30 mouse cellular contexts compared by ENCODE assay signal in the genomic region with DNA sequence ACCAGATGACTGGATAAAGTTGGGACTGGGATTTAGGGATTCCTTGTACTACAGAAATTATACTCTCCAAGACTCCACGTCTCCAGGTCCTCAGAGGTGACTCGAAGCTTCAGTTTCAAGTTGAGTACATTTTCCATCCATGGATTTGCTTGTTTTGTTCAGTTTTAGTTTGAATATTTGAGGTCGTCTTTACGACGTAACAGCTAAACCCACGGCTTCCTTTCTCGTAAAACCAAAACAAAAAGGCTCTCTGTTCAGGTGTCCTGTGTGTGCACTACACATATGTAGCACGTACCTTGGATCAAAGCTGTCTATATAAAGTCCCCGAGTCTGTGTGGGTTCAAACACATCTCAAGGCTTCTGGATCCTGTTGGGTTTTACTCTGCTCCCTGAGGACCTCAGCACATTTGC. TPM values are rescaled to one million over a fixed set of nuclear protein-coding genes. Genes with fewer than 3 reads are reported as not detected.
A peak's percentile ranks its signal among the peaks of the same experiment; 100 is the strongest.
DNase-seq lines count a peak whose midpoint lies in the region; ATAC-seq and TF ChIP-seq lines count a peak whose summit lies in the region.
"Had no signal": no experiment of that assay in that cellular context is flagged by ENCODE, and none has a peak within 500 bp of the region (broad histone marks: within the 10 kb centered on the region; RNA-seq: fewer than 3 reads in every experiment).

No protein-coding gene starts in this region.

- peaks cover 6 to 8% of the 10 kb centered on the region in 2 experiments for H3K36me3 ChIP-seq in CH12.LX (replicated peaks in 1 of 2; ENCODE audit: control insufficient read depth in 1 of 2, insufficient read depth in 1 of 2, low read length in 1 of 2)
- H3K36me3 ChIP-seq in midbrain, embryonic 15.5 days (replicated peaks): no peaks in the 10 kb centered on the region
- H3K36me3 ChIP-seq: heart, embryonic 13.5 days; limb, embryonic 12.5 days; liver, embryonic 13.5 days; neural tube, embryonic 15.5 days had no signal

- TF ChIP-seq CTCF in CH12.LX (conservative IDR thresholded peaks at IDR 0.05 in 1 of 2, IDR thresholded peaks at IDR 0.05 in 1 of 2; ENCODE audit: low read depth in 2 of 2, low read length in 2 of 2): no peak

- H3K27me3 ChIP-seq in CH12.LX (replicated peaks): no peaks in the 10 kb centered on the region
- H3K27me3 ChIP-seq in midbrain, embryonic 15.5 days (replicated peaks): no peaks in the 10 kb centered on the region
- H3K27me3 ChIP-seq: heart, embryonic 13.5 days; limb, embryonic 12.5 days; liver, embryonic 13.5 days; neural tube, embryonic 15.5 days had no signal

- peak overlapping the region; percentile 80 for H3K4me2 ChIP-seq in CH12.LX (ENCODE audit: insufficient read depth, low read depth, poor library complexity, severe bottlenecking)
- H3K4me2 ChIP-seq in midbrain, embryonic 15.5 days: no peak overlapping the region
- H3K4me2 ChIP-seq: heart, embryonic 13.5 days; limb, embryonic 12.5 days; liver, embryonic 13.5 days; neural tube, embryonic 15.5 days had no signal

- ATAC-seq in erythroid progenitor cell, adult 5-6 weeks (replicated peaks; ENCODE audit: low FRiP score, poor library complexity, severe bottlenecking): no peak
- no peak for ATAC-seq in midbrain, embryonic 15.5 days (replicated peaks)
- ATAC-seq: midbrain, embryonic 16.5 days had no signal

- peaks cover 34 to 83% of the 10 kb centered on the region in 2 experiments for H3K4me1 ChIP-seq in CH12.LX (ENCODE audit: control insufficient read depth in 1 of 2, insufficient read depth in 2 of 2)
- H3K4me1 ChIP-seq in midbrain, embryonic 15.5 days: no peaks in the 10 kb centered on the region
- H3K4me1 ChIP-seq: heart, embryonic 13.5 days; liver, embryonic 13.5 days had no signal

- in situ Hi-C loops in CH12.LX (cut with MboI; ENCODE audit: low pct_ligation_motif_present, low pct_unique_long_range_greater_than_20kb, low sequenced_read_pairs): no loop called here

- peak overlapping the region; percentile 100 for H3K9ac ChIP-seq in CH12.LX (ENCODE audit: insufficient read depth, low read depth)
- H3K9ac ChIP-seq in midbrain, embryonic 15.5 days: no peak overlapping the region
- H3K9ac ChIP-seq: heart, embryonic 13.5 days; limb, embryonic 12.5 days; liver, embryonic 13.5 days; neural tube, embryonic 15.5 days had no signal

- dilution Hi-C loops in CH12.LX (cut with MboI; ENCODE audit: extremely low pct_ligation_motif_present, extremely low pct_unique_long_range_greater_than_20kb, low sequenced_read_pairs): no loop called here

- TF ChIP-seq RAD21 in CH12.LX (IDR thresholded peaks at IDR 0.05; ENCODE audit: low read depth, low read length): no peak

- H3K9me3 ChIP-seq in CH12.LX (replicated peaks; ENCODE audit: low read length): no peaks in the 10 kb centered on the region
- H3K9me3 ChIP-seq in midbrain, embryonic 15.5 days: no peaks in the 10 kb centered on the region
- H3K9me3 ChIP-seq: heart, embryonic 13.5 days; limb, embryonic 12.5 days; liver, embryonic 13.5 days; neural tube, embryonic 15.5 days had no signal

- DNase-seq in CD4-positive helper T cell, adult 2 months (ENCODE audit: low read depth, low spot score): peak; percentile 91
- peak; percentile 55 for DNase-seq in CH12.LX (ENCODE audit: extremely low read depth)
- peak; percentile 84 for DNase-seq in naive thymus-derived CD4-positive, alpha-beta T cell, adult 2 months (ENCODE audit: low read depth)
- peak; percentile 44 for DNase-seq in thymus, postnatal 14 days
- DNase-seq in adrenal gland, postnatal 4 days (ENCODE audit: low spot score in 2 of 2): no peak
- DNase-seq: adrenal gland, postnatal 25 days; cerebellum, postnatal 10 days; gastrocnemius, postnatal 36 days; heart, adult 2 months; heart, postnatal 14 days; kidney, adult 2 months; kidney, postnatal 10 days; liver, embryonic 13.5 days; lung, adult 2 months; lung, postnatal 36 days; right cerebral cortex, adult 18-20 months; right cerebral cortex, postnatal 4 days had no signal

- peak; percentile 60 for TF ChIP-seq POLR2A in CH12.LX (IDR thresholded peaks at IDR 0.05; ENCODE audit: low read depth, low read length)

- H3K4me3 ChIP-seq in CH12.LX (replicated peaks in 1 of 3; ENCODE audit: low read depth in 2 of 3, low read length in 2 of 3, poor library complexity in 1 of 3): peak overlapping the region; percentile 42 to 85 (median 64)
- H3K4me3 ChIP-seq in midbrain, embryonic 15.5 days: no peak overlapping the region
- H3K4me3 ChIP-seq: heart, adult 2 months; heart, embryonic 13.5 days; layer of hippocampus, adult 2 months; limb, embryonic 12.5 days; liver, embryonic 13.5 days; myocyte; neural tube, embryonic 15.5 days had no signal

- TF ChIP-seq EP300 in CH12.LX (IDR thresholded peaks at IDR 0.05; ENCODE audit: low read length): peak; percentile 93

- WGBS in midbrain, embryonic 15.5 days: 94% methylated on average over 9 of the region's 9 CpGs

- peaks cover 33% of the 10 kb centered on the region for H3K79me2 ChIP-seq in CH12.LX (replicated peaks; ENCODE audit: control insufficient read depth, extremely low read depth, insufficient read depth, poor library complexity, severe bottlenecking)

- peak overlapping the region; percentile 80 for H3K27ac ChIP-seq in CH12.LX (ENCODE audit: insufficient read depth, low read depth)
- no peak overlapping the region for H3K27ac ChIP-seq in midbrain, embryonic 15.5 days
- H3K27ac ChIP-seq: heart, adult 2 months; heart, embryonic 13.5 days; layer of hippocampus, adult 2 months; limb, embryonic 12.5 days; liver, embryonic 13.5 days; neural tube, embryonic 15.5 days; stomach, postnatal 0 days had no signal

TF ChIP-seq in CH12.LX, 34 proteins besides CTCF, POLR2A, EP300 and RAD21:
- TF ChIP-seq MYC (IDR thresholded peaks at IDR 0.05; ENCODE audit: low read depth, low read length) (no peak), ETS1 (conservative IDR thresholded peaks at IDR 0.05; ENCODE audit: low read depth, low read length) (peak; percentile 85), MEF2A (IDR thresholded peaks at IDR 0.05; ENCODE audit: borderline replicate concordance, low read depth, low read length) (0 out of 2 replicates have a peak, but pooled peaks have one; percentile 16), ZKSCAN1 (IDR thresholded peaks at IDR 0.05; ENCODE audit: borderline replicate concordance, low read depth, low read length) (no peak), RCOR1 (conservative IDR thresholded peaks at IDR 0.05; ENCODE audit: low read depth, low read length) (peak; percentile 50; the same call in 1 of the 2 replicates), TBP (conservative IDR thresholded peaks at IDR 0.05; ENCODE audit: low read depth, low read length) (peak; percentile 79), USF1 (IDR thresholded peaks at IDR 0.05; ENCODE audit: low read depth, low read length) (no peak), TCF12 (IDR thresholded peaks at IDR 0.05; ENCODE audit: low read depth, low read length) (peak; percentile 41), MAX (IDR thresholded peaks at IDR 0.05; ENCODE audit: low read length) (no peak), JUND (conservative IDR thresholded peaks at IDR 0.05; ENCODE audit: low read depth, low read length) (peak; percentile 75), E2F4 (IDR thresholded peaks at IDR 0.05; ENCODE audit: insufficient replicate concordance, low read depth, low read length) (no peak), IRF4 (IDR thresholded peaks at IDR 0.05; ENCODE audit: low read depth, low read length) (peak; percentile 88), BHLHE40 (IDR thresholded peaks at IDR 0.05; ENCODE audit: low read depth, low read length) (peak; percentile 48), JUN (IDR thresholded peaks at IDR 0.05; ENCODE audit: insufficient read depth, low read depth, low read length) (peak; percentile 48; the same call in 1 of the 2 replicates), MXI1 (IDR thresholded peaks at IDR 0.05; ENCODE audit: low read depth, low read length) (no peak; the same call in 1 of the 2 replicates)

RNA-seq across cellular contexts. Expression of a gene that starts 22.0 kb away (rescaled TPM):
- total RNA-seq in CH12.LX (2012; rRNA removed): 27.4 and 54.7 TPM in 2 replicates
- 49.8 and 53.7 TPM in 2 replicates for total RNA-seq in CH12.LX (2014; rRNA removed)
- 11.6 and 13.1 TPM in 2 replicates for polyA plus RNA-seq in CH12.LX (2012; ENCODE audit: insufficient read length, low read depth)
- total RNA-seq in erythroid progenitor cell, adult 5-6 weeks (2015; ENCODE audit: low replicate concordance): 5.0 TPM in 1 of 2 replicates, not detected in the other
- total RNA-seq in erythroid progenitor cell, adult 5-6 weeks (2017; ENCODE audit: low replicate concordance): 0.76 and 1.3 TPM in 2 replicates
- not detected for total RNA-seq in adrenal gland, postnatal 4 days (2021)
- not detected in 2 replicates for polyA plus RNA-seq in midbrain, embryonic 15.5 days (2015; fragmentation: Nextera tagmentation; extraction: Ambion mirVana)
- total RNA-seq: layer of hippocampus, adult 2 months; layer of hippocampus, postnatal 25 days had no signal
- polyA plus RNA-seq: embryonic facial prominence, embryonic 11.5 days; forebrain, embryonic 11.5 days; hindbrain, embryonic 11.5 days; liver, embryonic 13.5 days; midbrain, embryonic 16.5 days; myocyte; neural tube, embryonic 15.5 days; stomach, postnatal 0 days had no signal

Comparison
In these comparisons a context has a peak if more than half of its experiments do, and no peak if none do; other contexts are left out.
1. DNase-seq: peak in CD4-positive helper T cell, adult 2 months (single experiment), CH12.LX (single experiment), naive thymus-derived CD4-positive, alpha-beta T cell, adult 2 months (single experiment) and thymus, postnatal 14 days (single experiment); none in adrenal gland, postnatal 4 days (0 of 2).
2. RNA of a gene that starts 22.0 kb away (total RNA-seq): 27.4 to 54.7 TPM in CH12.LX; 0.76 to 5.0 TPM in erythroid progenitor cell, adult 5-6 weeks and not detected in adrenal gland, postnatal 4 days; every median in the first group is over 4 times any median in the second.